Mouse (Mus musculus): ENCODE measurements around the gene Lilrb4a.

- TF ChIP-seq CTCF (IDR thresholded peaks at IDR 0.05; ENCODE audit: borderline replicate concordance, control insufficient read depth, extremely low read depth, insufficient read depth, low read length, poor library complexity) (no peak), POLR2A (IDR thresholded peaks at IDR 0.05; ENCODE audit: control insufficient read depth, extremely low read depth, insufficient read depth, low read length, poor library complexity) (no peak)
Observed at GRCm38 (mm10) chr10:51451610-51452009, 39.1 kb upstream of the Lilrb4a start.
